Mouse (Mus musculus): ENCODE data around the gene Dcun1d2. TPM values are rescaled to one million over a fixed set of nuclear protein-coding genes. Genes with fewer than 3 reads are reported as not detected.

The Dcun1d2 gene
- polyA plus RNA-seq, 1 experiment from 2014 or later = 23.3 TPM

GRCm38 (mm10) chr8:13293677-13294470, 5.9 kb upstream of the Dcun1d2 start:
- no peaks in the 10 kb centered on the region for H3K9me3 ChIP-seq (replicated peaks)
- no peak overlapping the region for H3K4me3 ChIP-seq
- DNase-seq (ENCODE audit: low spot score) = no peak
- no peaks in the 10 kb centered on the region for H3K27me3 ChIP-seq (ENCODE audit: low read depth, poor library complexity, severe bottlenecking)
- H3K27ac ChIP-seq = no peak overlapping the region
- H3K36me3 ChIP-seq = peaks cover 63% of the 10 kb centered on the region
- peaks cover 5% of the 10 kb centered on the region for H3K4me1 ChIP-seq
- WGBS = 93% methylated on average over 9 of the region's 9 CpGs

GRCm38 (mm10) chr8:13292364-13292763, 4.4 kb upstream of the Dcun1d2 start:
- DNase-seq (ENCODE audit: low spot score) = peak; percentile 87
- peaks cover 56% of the 10 kb centered on the region for H3K36me3 ChIP-seq
- no peak overlapping the region for H3K4me3 ChIP-seq
- H3K27ac ChIP-seq = no peak overlapping the region
- peaks cover 13% of the 10 kb centered on the region for H3K4me1 ChIP-seq
- H3K9me3 ChIP-seq (replicated peaks) = no peaks in the 10 kb centered on the region
- WGBS = 30% methylated on average over 9 of the region's 9 CpGs
- H3K27me3 ChIP-seq (ENCODE audit: low read depth, poor library complexity, severe bottlenecking) = no peaks in the 10 kb centered on the region

GRCm38 (mm10) chr8:13288646-13289045, 715 bp upstream of the Dcun1d2 start:
- no peaks in the 10 kb centered on the region for H3K9me3 ChIP-seq (replicated peaks)
- peak overlapping the region; percentile 88 for H3K4me3 ChIP-seq
- no peaks in the 10 kb centered on the region for H3K27me3 ChIP-seq (ENCODE audit: low read depth, poor library complexity, severe bottlenecking)
- peaks cover 20% of the 10 kb centered on the region for H3K36me3 ChIP-seq
- peak overlapping the region; percentile 94 for H3K27ac ChIP-seq
- no peak for DNase-seq (ENCODE audit: low spot score)
- H3K4me1 ChIP-seq = peaks cover 23% of the 10 kb centered on the region
- 2% methylated on average over 6 of the region's 6 CpGs for WGBS

GRCm38 (mm10) chr8:13287304-13287691, 633 bp downstream of the Dcun1d2 start:
- H3K9me3 ChIP-seq (replicated peaks) = no peaks in the 10 kb centered on the region
- peak overlapping the region; percentile 94 for H3K27ac ChIP-seq
- under 1% methylated on average over 34 of the region's 34 CpGs for WGBS
- peaks cover 8% of the 10 kb centered on the region for H3K36me3 ChIP-seq
- peaks cover 23% of the 10 kb centered on the region for H3K4me1 ChIP-seq
- H3K27me3 ChIP-seq (ENCODE audit: low read depth, poor library complexity, severe bottlenecking) = no peaks in the 10 kb centered on the region
- peak; percentile 82 for DNase-seq (ENCODE audit: low spot score)
- peak overlapping the region; percentile 88 for H3K4me3 ChIP-seq

GRCm38 (mm10) chr8:13283200-13283599, 4.7 kb downstream of the Dcun1d2 start:
- Histone ChIP-seq H3K27me3 (ENCODE audit: low read depth, poor library complexity, severe bottlenecking) (no peaks in the 10 kb centered on the region), H3K4me1 (peaks cover 14% of the 10 kb centered on the region), H3K27ac (no peak overlapping the region), H3K9me3 (replicated peaks) (no peaks in the 10 kb centered on the region), H3K4me3 (no peak overlapping the region), H3K36me3 (no peaks in the 10 kb centered on the region)
- DNase-seq (ENCODE audit: low spot score) = no peak
- WGBS = 77% methylated on average over 1 of the region's 1 CpGs

- Histone ChIP-seq H3K4me1 (peaks cover 8% of the 10 kb centered on the region; the same call in 1 of the 2 replicates), H3K9me3 (replicated peaks) (no peaks in the 10 kb centered on the region), H3K27ac (no peak overlapping the region), H3K27me3 (ENCODE audit: low read depth, poor library complexity, severe bottlenecking) (no peaks in the 10 kb centered on the region), H3K36me3 (peaks cover 7% of the 10 kb centered on the region), H3K4me3 (no peak overlapping the region)
- no peak for DNase-seq (ENCODE audit: low spot score)
- 79% methylated on average over 5 of the region's 5 CpGs for WGBS
Observed at GRCm38 (mm10) chr8:13276941-13277447, 10.9 kb downstream of the Dcun1d2 start.

- Histone ChIP-seq H3K27ac (no peak overlapping the region), H3K36me3 (peaks cover 31% of the 10 kb centered on the region), H3K27me3 (ENCODE audit: low read depth, poor library complexity, severe bottlenecking) (no peaks in the 10 kb centered on the region), H3K9me3 (replicated peaks) (no peaks in the 10 kb centered on the region), H3K4me1 (peaks cover 8% of the 10 kb centered on the region; the same call in 1 of the 2 replicates), H3K4me3 (no peak overlapping the region)
- 85% methylated on average over 5 of the region's 5 CpGs for WGBS
- no peak for DNase-seq (ENCODE audit: low spot score)
Observed at GRCm38 (mm10) chr8:13272834-13273233, 15.1 kb downstream of the Dcun1d2 start.

- H3K9me3 ChIP-seq (replicated peaks) = no peaks in the 10 kb centered on the region
- no peak overlapping the region for H3K27ac ChIP-seq
- no peaks in the 10 kb centered on the region for H3K27me3 ChIP-seq (ENCODE audit: low read depth, poor library complexity, severe bottlenecking)
- 93% methylated on average over 2 of the region's 2 CpGs for WGBS
- no peaks in the 10 kb centered on the region for H3K4me1 ChIP-seq
- peaks cover 28% of the 10 kb centered on the region for H3K36me3 ChIP-seq
- H3K4me3 ChIP-seq = no peak overlapping the region
- DNase-seq (ENCODE audit: low spot score) = no peak
Observed at GRCm38 (mm10) chr8:13267566-13267965, 20.4 kb downstream of the Dcun1d2 start.

GRCm38 (mm10) chr8:13263376-13263775, 24.6 kb downstream of the Dcun1d2 start:
- peaks cover 12% of the 10 kb centered on the region for H3K36me3 ChIP-seq
- no peaks in the 10 kb centered on the region for H3K4me1 ChIP-seq
- no peak overlapping the region for H3K27ac ChIP-seq
- H3K27me3 ChIP-seq (ENCODE audit: low read depth, poor library complexity, severe bottlenecking) = no peaks in the 10 kb centered on the region
- H3K4me3 ChIP-seq = no peak overlapping the region
- no peak for DNase-seq (ENCODE audit: low spot score)
- H3K9me3 ChIP-seq (replicated peaks) = no peaks in the 10 kb centered on the region
- 81% methylated on average over 3 of the region's 3 CpGs for WGBS

- WGBS = 43% methylated on average over 8 of the region's 8 CpGs
Observed at GRCm38 (mm10) chr8:13254019-13254418, 33.9 kb downstream of the Dcun1d2 start, which contains the start of gene Adprhl1. TSS of gene Adprhl1 (minus strand) at chr8:13254162.

GRCm38 (mm10) chr8:13253413-13253812, 34.5 kb downstream of the Dcun1d2 start:
- WGBS = 78% methylated on average over 5 of the region's 5 CpGs
- Histone ChIP-seq H3K4me1 (no peaks in the 10 kb centered on the region), H3K36me3 (peaks cover 19% of the 10 kb centered on the region), H3K4me3 (no peak overlapping the region), H3K27ac (no peak overlapping the region), H3K9me3 (replicated peaks) (no peaks in the 10 kb centered on the region), H3K27me3 (ENCODE audit: low read depth, poor library complexity, severe bottlenecking) (no peaks in the 10 kb centered on the region)
- DNase-seq (ENCODE audit: low spot score) = no peak

More at GRCm38 (mm10) chr8:13254019-13254418, 33.9 kb downstream of the Dcun1d2 start, which contains the start of gene Adprhl1:
- Histone ChIP-seq H3K36me3 (peaks cover 21% of the 10 kb centered on the region), H3K9me3 (replicated peaks) (no peaks in the 10 kb centered on the region), H3K27ac (no peak within 1 kb of the TSS), H3K27me3 (ENCODE audit: low read depth, poor library complexity, severe bottlenecking) (no peaks in the 10 kb centered on the region), H3K4me3 (no peak within 1 kb of the TSS), H3K4me1 (no peaks in the 10 kb centered on the region)
- DNase-seq (ENCODE audit: low spot score) = peak; percentile 72

- no peak overlapping the region for H3K27ac ChIP-seq
- no peaks in the 10 kb centered on the region for H3K27me3 ChIP-seq (ENCODE audit: low read depth, poor library complexity, severe bottlenecking)
- DNase-seq (ENCODE audit: low spot score) = no peak
- 90% methylated on average over 13 of the region's 13 CpGs for WGBS
- no peak overlapping the region for H3K4me3 ChIP-seq
- no peaks in the 10 kb centered on the region for H3K4me1 ChIP-seq
- H3K36me3 ChIP-seq = peaks cover 14% of the 10 kb centered on the region
- H3K9me3 ChIP-seq (replicated peaks) = no peaks in the 10 kb centered on the region
Observed at GRCm38 (mm10) chr8:13252837-13253236, 35.1 kb downstream of the Dcun1d2 start.

GRCm38 (mm10) chr8:13244343-13244880, 43.5 kb downstream of the Dcun1d2 start:
- DNase-seq (ENCODE audit: low spot score) = no peak
- H3K27me3 ChIP-seq (ENCODE audit: low read depth, poor library complexity, severe bottlenecking) = no peaks in the 10 kb centered on the region
- no peaks in the 10 kb centered on the region for H3K36me3 ChIP-seq
- WGBS = 84% methylated on average over 11 of the region's 11 CpGs
- H3K9me3 ChIP-seq (replicated peaks) = no peaks in the 10 kb centered on the region
- H3K4me1 ChIP-seq = no peaks in the 10 kb centered on the region
- no peak overlapping the region for H3K4me3 ChIP-seq
- no peak overlapping the region for H3K27ac ChIP-seq
